In genomic region chr12:31823671-31824070, GRCm38 (mm10) we compare ENCODE assay signal across 16 mouse cellular contexts.
"Had no signal": no experiment of that assay in that cellular context is flagged by ENCODE, and none has a peak within 500 bp of the region (broad histone marks: within the 10 kb centered on the region; RNA-seq: fewer than 3 reads in every experiment).

No protein-coding gene starts in this region.

- H3K4me3 ChIP-seq: layer of hippocampus, adult 2 months; limb, embryonic 10.5 days; limb, embryonic 13.5 days; liver, embryonic 12.5 days; liver, embryonic 15.5 days had no signal

- H3K4me1 ChIP-seq: limb, embryonic 10.5 days; liver, embryonic 12.5 days; liver, embryonic 15.5 days had no signal

- H3K4me2 ChIP-seq: limb, embryonic 13.5 days; liver, embryonic 12.5 days; liver, embryonic 15.5 days; midbrain, embryonic 11.5 days had no signal

- H3K9ac ChIP-seq: limb, embryonic 13.5 days; liver, embryonic 12.5 days; liver, embryonic 15.5 days had no signal

- DNase-seq: layer of hippocampus, adult 9-11 months; liver; lung, adult 2 months; lung, postnatal 14 days; lung, postnatal 4 days; midbrain, embryonic 14.5 days; thymus, adult 18-20 months; thymus, postnatal 36 days had no signal

- H3K36me3 ChIP-seq: limb, embryonic 10.5 days; liver, embryonic 12.5 days; liver, embryonic 15.5 days had no signal

- H3K9me3 ChIP-seq: limb, embryonic 10.5 days; limb, embryonic 13.5 days; liver, embryonic 12.5 days; liver, embryonic 15.5 days had no signal

- ATAC-seq: inflammation-experienced regulatory T-cells, adult 6 months; intestine, embryonic 16.5 days; liver, embryonic 12.5 days had no signal

- H3K27ac ChIP-seq: layer of hippocampus, adult 2 months; limb, embryonic 10.5 days; limb, embryonic 13.5 days; liver, embryonic 12.5 days; liver, embryonic 15.5 days had no signal

- H3K27me3 ChIP-seq: limb, embryonic 13.5 days; liver, embryonic 12.5 days; liver, embryonic 15.5 days had no signal
